Mouse (Mus musculus): ENCODE results near the gene Lmntd2. TPM values are rescaled to one million over a fixed set of nuclear protein-coding genes. Genes with fewer than 3 reads are reported as not detected.

Gene Lmntd2
- polyA plus RNA-seq, 1 experiment: 0.10 TPM

GRCm38 (mm10) chr7:141214310-141214709 is 430 bp upstream of the Lmntd2 start:
- H3K4me2 ChIP-seq (ENCODE audit: low read depth): no peak overlapping the region
- peaks cover 43% of the 10 kb centered on the region for H3K27me3 ChIP-seq (ENCODE audit: control insufficient read depth, insufficient read depth, insufficient read length)
- no peak overlapping the region for H3ac ChIP-seq (ENCODE audit: control insufficient read depth, insufficient read length)
- TF ChIP-seq USF1 (IDR thresholded peaks at IDR 0.05; ENCODE audit: low read depth): no peak
- TF ChIP-seq CEBPB (IDR thresholded peaks at IDR 0.05; ENCODE audit: insufficient read depth, poor library complexity, severe bottlenecking): no peak
- TF ChIP-seq SRF (IDR thresholded peaks at IDR 0.05; ENCODE audit: control insufficient read depth, insufficient read length, low read depth): no peak
- H3K79me2 ChIP-seq (ENCODE audit: control insufficient read depth, insufficient read depth): peaks cover 6% of the 10 kb centered on the region
- H3K4me3 ChIP-seq: no peak overlapping the region
- H3K36me3 ChIP-seq (ENCODE audit: control insufficient read depth, insufficient read depth): no peaks in the 10 kb centered on the region

DNA sequence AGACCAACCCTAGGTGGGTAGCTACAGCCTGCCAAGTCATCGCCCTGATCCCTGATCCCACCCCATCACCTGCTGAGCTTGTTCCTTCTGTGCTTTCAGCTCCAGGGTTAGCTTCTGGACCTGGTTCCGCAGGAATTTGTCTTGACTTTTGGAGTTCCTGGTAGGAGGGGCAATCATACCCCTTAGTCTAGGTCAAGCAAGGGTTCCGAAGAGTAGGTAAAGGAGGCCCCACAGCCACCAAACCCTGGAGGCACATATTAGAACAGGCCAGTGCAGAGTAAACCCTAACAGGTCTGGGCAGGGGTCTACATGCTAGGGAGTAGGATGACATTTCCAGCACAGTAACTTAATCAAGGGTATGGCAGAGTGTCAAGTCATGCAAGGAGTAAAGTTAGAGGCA is 747 bp downstream of the Lmntd2 start:
- Histone ChIP-seq H3ac (ENCODE audit: control insufficient read depth, insufficient read length) (no peak overlapping the region), H3K4me2 (ENCODE audit: low read depth) (no peak overlapping the region), H3K4me3 (no peak overlapping the region), H3K79me2 (ENCODE audit: control insufficient read depth, insufficient read depth) (peaks cover 6% of the 10 kb centered on the region), H3K27me3 (ENCODE audit: control insufficient read depth, insufficient read depth, insufficient read length) (peaks cover 55% of the 10 kb centered on the region), H3K36me3 (ENCODE audit: control insufficient read depth, insufficient read depth) (no peaks in the 10 kb centered on the region)
- no peak for TF ChIP-seq POLR2A (IDR thresholded peaks at IDR 0.05; ENCODE audit: insufficient read length, low read depth)
- no peak for TF ChIP-seq TCF3 (IDR thresholded peaks at IDR 0.05; ENCODE audit: insufficient read length, low read depth)
- no peak for TF ChIP-seq CEBPB (IDR thresholded peaks at IDR 0.05; ENCODE audit: insufficient read depth, poor library complexity, severe bottlenecking)
- no peak for TF ChIP-seq USF1 (IDR thresholded peaks at IDR 0.05; ENCODE audit: low read depth)
- no peak for TF ChIP-seq E2F4 (IDR thresholded peaks at IDR 0.05; ENCODE audit: insufficient read depth)
- no peak for TF ChIP-seq MAX (IDR thresholded peaks at IDR 0.05; ENCODE audit: low read depth)
- TF ChIP-seq MYOD1 (IDR thresholded peaks at IDR 0.05; ENCODE audit: control insufficient read depth in 1 of 3, insufficient read length in 2 of 3, low read depth in 2 of 3): no peak
- TF ChIP-seq REST (IDR thresholded peaks at IDR 0.05; ENCODE audit: insufficient read depth, insufficient read length): no peak
- TF ChIP-seq POLR2AphosphoS2 (IDR thresholded peaks at IDR 0.05; ENCODE audit: insufficient read length, low read depth): no peak
- no peak for TF ChIP-seq MYOG (IDR thresholded peaks at IDR 0.05; ENCODE audit: control insufficient read depth in 1 of 3, insufficient read depth in 1 of 3, insufficient read length in 2 of 3, low read depth in 2 of 3)
- TF ChIP-seq SRF (IDR thresholded peaks at IDR 0.05; ENCODE audit: control insufficient read depth, insufficient read length, low read depth): no peak
- TF ChIP-seq TCF12 (IDR thresholded peaks at IDR 0.05; ENCODE audit: insufficient read depth, poor library complexity, severe bottlenecking): no peak

- no peak overlapping the region for H3K4me3 ChIP-seq
- H3ac ChIP-seq (ENCODE audit: control insufficient read depth, insufficient read length): no peak overlapping the region
- H3K27me3 ChIP-seq (ENCODE audit: control insufficient read depth, insufficient read depth, insufficient read length): peaks cover 72% of the 10 kb centered on the region
- no peaks in the 10 kb centered on the region for H3K36me3 ChIP-seq (ENCODE audit: control insufficient read depth, insufficient read depth)
- H3K79me2 ChIP-seq (ENCODE audit: control insufficient read depth, insufficient read depth): no peaks in the 10 kb centered on the region
- no peak overlapping the region for H3K4me2 ChIP-seq (ENCODE audit: low read depth)
- TF ChIP-seq TCF12 (IDR thresholded peaks at IDR 0.05; ENCODE audit: insufficient read depth, poor library complexity, severe bottlenecking) (no peak), MYOD1 (IDR thresholded peaks at IDR 0.05; ENCODE audit: control insufficient read depth in 1 of 3, insufficient read length in 2 of 3, low read depth in 2 of 3) (no peak), TCF3 (IDR thresholded peaks at IDR 0.05; ENCODE audit: insufficient read length, low read depth) (no peak), USF1 (IDR thresholded peaks at IDR 0.05; ENCODE audit: low read depth) (no peak), MYOG (IDR thresholded peaks at IDR 0.05; ENCODE audit: control insufficient read depth in 1 of 3, insufficient read depth in 1 of 3, insufficient read length in 2 of 3, low read depth in 2 of 3) (no peak), POLR2AphosphoS2 (IDR thresholded peaks at IDR 0.05; ENCODE audit: insufficient read length, low read depth) (no peak)
Measured at GRCm38 (mm10) chr7:141210606-141211131, 3.2 kb downstream of the Lmntd2 start.

GRCm38 (mm10) chr7:141210137-141210536 is 3.7 kb downstream of the Lmntd2 start:
- Histone ChIP-seq H3ac (ENCODE audit: control insufficient read depth, insufficient read length) (no peak overlapping the region), H3K27me3 (ENCODE audit: control insufficient read depth, insufficient read depth, insufficient read length) (peaks cover 76% of the 10 kb centered on the region), H3K4me2 (ENCODE audit: low read depth) (no peak overlapping the region), H3K79me2 (ENCODE audit: control insufficient read depth, insufficient read depth) (no peaks in the 10 kb centered on the region), H3K36me3 (ENCODE audit: control insufficient read depth, insufficient read depth) (no peaks in the 10 kb centered on the region), H3K4me3 (no peak overlapping the region)
- no peak for TF ChIP-seq TCF12 (IDR thresholded peaks at IDR 0.05; ENCODE audit: insufficient read depth, poor library complexity, severe bottlenecking)
- no peak for TF ChIP-seq SRF (IDR thresholded peaks at IDR 0.05; ENCODE audit: control insufficient read depth, insufficient read length, low read depth)
- TF ChIP-seq REST (IDR thresholded peaks at IDR 0.05; ENCODE audit: insufficient read depth, insufficient read length): no peak
- no peak for TF ChIP-seq CEBPB (IDR thresholded peaks at IDR 0.05; ENCODE audit: insufficient read depth, poor library complexity, severe bottlenecking)
- no peak for TF ChIP-seq POLR2A (IDR thresholded peaks at IDR 0.05; ENCODE audit: insufficient read length, low read depth)
- TF ChIP-seq E2F4 (IDR thresholded peaks at IDR 0.05; ENCODE audit: insufficient read depth): no peak
- TF ChIP-seq MAX (IDR thresholded peaks at IDR 0.05; ENCODE audit: low read depth): no peak
- no peak for TF ChIP-seq USF1 (IDR thresholded peaks at IDR 0.05; ENCODE audit: low read depth)
- no peak for TF ChIP-seq MYOG (IDR thresholded peaks at IDR 0.05; ENCODE audit: control insufficient read depth in 1 of 3, insufficient read depth in 1 of 3, insufficient read length in 2 of 3, low read depth in 2 of 3)
- TF ChIP-seq MYOD1 (IDR thresholded peaks at IDR 0.05; ENCODE audit: control insufficient read depth in 1 of 3, insufficient read length in 2 of 3, low read depth in 2 of 3): no peak
- no peak for TF ChIP-seq TCF3 (IDR thresholded peaks at IDR 0.05; ENCODE audit: insufficient read length, low read depth)
- TF ChIP-seq POLR2AphosphoS2 (IDR thresholded peaks at IDR 0.05; ENCODE audit: insufficient read length, low read depth): no peak

DNA sequence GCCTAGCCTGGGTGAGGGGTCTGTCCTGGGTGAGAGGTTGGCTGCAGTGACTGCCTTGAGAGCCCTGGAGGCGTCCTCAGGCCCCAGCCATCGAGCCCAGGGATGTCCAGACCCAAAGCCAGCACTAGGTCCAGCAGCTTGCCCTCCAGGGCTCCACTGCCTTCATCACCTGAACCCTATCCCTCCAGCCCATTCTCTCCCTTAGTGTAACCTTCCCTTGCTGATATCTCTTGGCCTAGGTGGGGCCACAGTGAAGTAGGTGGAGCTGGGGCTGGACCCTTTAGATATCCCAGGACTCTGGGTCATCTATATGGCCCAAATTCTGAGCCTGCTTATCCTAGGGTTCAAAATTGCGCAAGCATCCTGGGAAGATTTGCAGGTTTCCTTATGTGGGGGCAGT is 4.4 kb downstream of the Lmntd2 start:
- no peak overlapping the region for H3ac ChIP-seq (ENCODE audit: control insufficient read depth, insufficient read length)
- TF ChIP-seq POLR2A (IDR thresholded peaks at IDR 0.05; ENCODE audit: insufficient read length, low read depth): no peak
- no peak for TF ChIP-seq SRF (IDR thresholded peaks at IDR 0.05; ENCODE audit: control insufficient read depth, insufficient read length, low read depth)
- TF ChIP-seq POLR2AphosphoS2 (IDR thresholded peaks at IDR 0.05; ENCODE audit: insufficient read length, low read depth): no peak
- no peak for TF ChIP-seq TCF3 (IDR thresholded peaks at IDR 0.05; ENCODE audit: insufficient read length, low read depth)
- TF ChIP-seq MYOD1 (IDR thresholded peaks at IDR 0.05; ENCODE audit: control insufficient read depth in 1 of 3, insufficient read length in 2 of 3, low read depth in 2 of 3): no peak
- TF ChIP-seq E2F4 (IDR thresholded peaks at IDR 0.05; ENCODE audit: insufficient read depth): no peak
- no peak for TF ChIP-seq CEBPB (IDR thresholded peaks at IDR 0.05; ENCODE audit: insufficient read depth, poor library complexity, severe bottlenecking)
- no peak for TF ChIP-seq MAX (IDR thresholded peaks at IDR 0.05; ENCODE audit: low read depth)
- no peak for TF ChIP-seq MYOG (IDR thresholded peaks at IDR 0.05; ENCODE audit: control insufficient read depth in 1 of 3, insufficient read depth in 1 of 3, insufficient read length in 2 of 3, low read depth in 2 of 3)
- TF ChIP-seq USF1 (IDR thresholded peaks at IDR 0.05; ENCODE audit: low read depth): no peak
- TF ChIP-seq TCF12 (IDR thresholded peaks at IDR 0.05; ENCODE audit: insufficient read depth, poor library complexity, severe bottlenecking): no peak
- no peak for TF ChIP-seq REST (IDR thresholded peaks at IDR 0.05; ENCODE audit: insufficient read depth, insufficient read length)
- no peak overlapping the region for H3K4me2 ChIP-seq (ENCODE audit: low read depth)
- H3K36me3 ChIP-seq (ENCODE audit: control insufficient read depth, insufficient read depth): no peaks in the 10 kb centered on the region
- H3K4me3 ChIP-seq: no peak overlapping the region
- no peaks in the 10 kb centered on the region for H3K79me2 ChIP-seq (ENCODE audit: control insufficient read depth, insufficient read depth)
- peaks cover 76% of the 10 kb centered on the region for H3K27me3 ChIP-seq (ENCODE audit: control insufficient read depth, insufficient read depth, insufficient read length)
